Comparison of ENCODE assay signal across 8 mouse cellular contexts in the genomic region with DNA sequence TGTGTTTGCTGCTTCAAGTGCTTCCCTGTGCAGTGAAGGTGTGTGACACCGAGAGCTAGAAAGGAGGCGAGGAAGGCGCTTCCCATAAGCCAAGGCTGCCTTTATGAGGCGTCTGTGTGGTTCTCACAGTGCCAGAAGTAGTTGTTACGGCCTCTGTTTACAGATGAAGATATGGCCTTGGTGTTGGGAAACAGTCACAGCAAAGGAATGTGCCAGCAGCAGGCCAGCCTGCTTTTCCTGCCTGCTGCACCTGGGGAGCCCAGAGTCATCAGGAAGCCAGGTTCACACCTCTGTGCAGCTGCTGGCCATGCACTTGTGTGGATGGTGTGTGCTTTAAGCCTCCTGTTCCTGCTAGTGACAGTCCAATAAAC. TPM values are rescaled to one million over a fixed set of nuclear protein-coding genes. Genes with fewer than 3 reads are reported as not detected.
DNase-seq lines count a peak whose midpoint lies in the region; ATAC-seq and TF ChIP-seq lines count a peak whose summit lies in the region.
"Had no signal": no experiment of that assay in that cellular context is flagged by ENCODE, and none has a peak within 500 bp of the region (broad histone marks: within the 10 kb centered on the region; RNA-seq: fewer than 3 reads in every experiment).

No protein-coding gene starts in this region.

- H3K9ac ChIP-seq in neural tube, embryonic 13.5 days = no peak overlapping the region
- peak overlapping the region; percentile 51; the same call in 1 of the 2 replicates for H3K9ac ChIP-seq in intestine, embryonic 16.5 days (ENCODE audit: low read depth, low read length)
- no peak overlapping the region for H3K9ac ChIP-seq in liver, postnatal 0 days (replicated peaks)
- H3K9ac ChIP-seq: liver, embryonic 14.5 days had no signal

- no peaks in the 10 kb centered on the region for H3K36me3 ChIP-seq in neural tube, embryonic 13.5 days
- H3K36me3 ChIP-seq in intestine, embryonic 16.5 days (ENCODE audit: control insufficient read depth, insufficient read depth, low read length) = no peaks in the 10 kb centered on the region
- no peaks in the 10 kb centered on the region for H3K36me3 ChIP-seq in liver, postnatal 0 days (replicated peaks; ENCODE audit: insufficient read depth, low read length)

- no peak overlapping the region for H3K4me3 ChIP-seq in neural tube, embryonic 13.5 days
- H3K4me3 ChIP-seq in intestine, embryonic 16.5 days (ENCODE audit: low read length) = no peak overlapping the region
- H3K4me3 ChIP-seq in liver, postnatal 0 days (ENCODE audit: low read depth, low read length) = no peak overlapping the region

- no peak for TF ChIP-seq CTCF in liver, postnatal 0 days (IDR thresholded peaks at IDR 0.05; ENCODE audit: low read depth)

- H3K4me1 ChIP-seq in neural tube, embryonic 13.5 days (replicated peaks) = peaks cover 22% of the 10 kb centered on the region
- peaks cover 23% of the 10 kb centered on the region for H3K4me1 ChIP-seq in intestine, embryonic 16.5 days (ENCODE audit: control insufficient read depth, insufficient read depth, low read length)
- H3K4me1 ChIP-seq in liver, postnatal 0 days (ENCODE audit: insufficient read depth) = peaks cover 3% of the 10 kb centered on the region

- peak overlapping the region; percentile 13; the same call in 1 of the 2 replicates for H3K27ac ChIP-seq in neural tube, embryonic 13.5 days (replicated peaks)
- H3K27ac ChIP-seq in intestine, embryonic 16.5 days (ENCODE audit: low read length) = peak overlapping the region; percentile 87
- H3K27ac ChIP-seq in liver, postnatal 0 days (ENCODE audit: low read depth) = no peak overlapping the region
- H3K27ac ChIP-seq: liver, embryonic 14.5 days had no signal

- no peak for TF ChIP-seq EP300 in liver, postnatal 0 days (IDR thresholded peaks at IDR 0.05; ENCODE audit: low read depth)

- DNase-seq in neural tube, embryonic 10.5 days (ENCODE audit: extremely low spot score, low spot score) = no peak
- DNase-seq in liver, postnatal 0 days = no peak
- peak; percentile 42 to 59 for DNase-seq in urinary bladder, postnatal 4 days (ENCODE audit: low spot score in 2 of 2)
- no peak for DNase-seq in frontal cortex, postnatal 36 days (ENCODE audit: low spot score in 2 of 2)

- 47% methylated on average over 5 of the region's 5 CpGs for WGBS in neural tube, embryonic 13.5 days
- 26% methylated on average over 5 of the region's 5 CpGs for WGBS in intestine, embryonic 16.5 days
- WGBS in liver, postnatal 0 days (ENCODE audit: insufficient replicate concordance) = 42% methylated on average over 5 of the region's 5 CpGs

- ATAC-seq in neural tube, embryonic 13.5 days (ENCODE audit: low read depth) = no peak
- ATAC-seq in intestine, embryonic 16.5 days = peak; percentile 89
- ATAC-seq in liver, postnatal 0 days = peak; percentile 76
- no peak for ATAC-seq in cerebellum, adult (ENCODE audit: insufficient number of reproducible peaks, low FRiP score, low TSS enrichment)

- H3K9me3 ChIP-seq in neural tube, embryonic 13.5 days = no peaks in the 10 kb centered on the region
- no peaks in the 10 kb centered on the region for H3K9me3 ChIP-seq in intestine, embryonic 16.5 days (ENCODE audit: control insufficient read depth, low read length)
- no peaks in the 10 kb centered on the region for H3K9me3 ChIP-seq in liver, postnatal 0 days (ENCODE audit: low read length)

- H3K4me2 ChIP-seq in neural tube, embryonic 13.5 days = no peak overlapping the region
- H3K4me2 ChIP-seq in intestine, embryonic 16.5 days (ENCODE audit: low read depth, low read length) = peak overlapping the region; percentile 30; the same call in 1 of the 2 replicates
- no peak overlapping the region for H3K4me2 ChIP-seq in liver, postnatal 0 days (ENCODE audit: low read depth, low read length)

- H3K27me3 ChIP-seq in neural tube, embryonic 13.5 days = no peaks in the 10 kb centered on the region
- no peaks in the 10 kb centered on the region for H3K27me3 ChIP-seq in intestine, embryonic 16.5 days (replicated peaks; ENCODE audit: control insufficient read depth, insufficient read depth, low read length)
- H3K27me3 ChIP-seq in liver, postnatal 0 days (ENCODE audit: insufficient read depth, low read length) = no peaks in the 10 kb centered on the region

RNA-seq across cellular contexts. Expression of gene Afdn, which starts 16.6 kb away (rescaled TPM):
- 127 and 134 TPM in 2 replicates for polyA plus RNA-seq in neural tube, embryonic 13.5 days (2015; fragmentation: Nextera tagmentation; extraction: Ambion mirVana)
- 29.3 and 39.5 TPM in 2 replicates for polyA plus RNA-seq in intestine, embryonic 16.5 days (2015; fragmentation: Nextera tagmentation; extraction: Ambion mirVana)
- 20.6 and 25.0 TPM in 2 replicates for polyA plus RNA-seq in liver, postnatal 0 days (2015; fragmentation: Nextera tagmentation; extraction: Ambion mirVana)

RNA-seq across cellular contexts. Expression of gene Tcte2, which starts 17.9 kb away (rescaled TPM):
- 17.8 and 18.5 TPM in 2 replicates for polyA plus RNA-seq in neural tube, embryonic 13.5 days (2015; fragmentation: Nextera tagmentation; extraction: Ambion mirVana)
- 4.0 and 4.1 TPM in 2 replicates for polyA plus RNA-seq in intestine, embryonic 16.5 days (2015; fragmentation: Nextera tagmentation; extraction: Ambion mirVana)
- 0.42 and 0.45 TPM in 2 replicates for polyA plus RNA-seq in liver, postnatal 0 days (2015; fragmentation: Nextera tagmentation; extraction: Ambion mirVana)

Comparison
In these comparisons a context has a peak if more than half of its experiments do, and no peak if none do; other contexts are left out.
1. ATAC-seq: peak in intestine, embryonic 16.5 days (single experiment) and liver, postnatal 0 days (single experiment); none in neural tube, embryonic 13.5 days (single experiment) and cerebellum, adult (single experiment).
2. DNase-seq: peak in urinary bladder, postnatal 4 days (2 of 2); none in neural tube, embryonic 10.5 days (single experiment), liver, postnatal 0 days (single experiment) and frontal cortex, postnatal 36 days (0 of 2).